20 mouse cellular contexts compared by ENCODE assay signal in genomic region chr13:96527856-96528255, GRCm38 (mm10). TPM values are rescaled to one million over a fixed set of nuclear protein-coding genes. Genes with fewer than 3 reads are reported as not detected.
DNase-seq lines count a peak whose midpoint lies in the region; ATAC-seq lines count a peak whose summit lies in the region.
"Had no signal": no experiment of that assay in that cellular context is flagged by ENCODE, and none has a peak within 500 bp of the region (broad histone marks: within the 10 kb centered on the region; RNA-seq: fewer than 3 reads in every experiment).

No protein-coding gene starts in this region.

- ATAC-seq in common myeloid progenitor, adult 5-6 weeks (replicated peaks; ENCODE audit: low read depth, poor library complexity, severe bottlenecking) = 0 out of 2 replicates have a peak, but pooled peaks have one; percentile 29
- peak; percentile 86 for ATAC-seq in granulocyte monocyte progenitor cell, adult 5-6 weeks (replicated peaks; ENCODE audit: poor library complexity, severe bottlenecking)
- peak; percentile 65 for ATAC-seq in megakaryocyte progenitor cell, adult 5-6 weeks (replicated peaks; ENCODE audit: poor library complexity)
- ATAC-seq in erythroid progenitor cell, adult 5-6 weeks (replicated peaks; ENCODE audit: low FRiP score, poor library complexity, severe bottlenecking) = no peak
- ATAC-seq: forebrain, embryonic 13.5 days; forebrain, embryonic 15.5 days; forebrain, postnatal 0 days had no signal

- no peak for DNase-seq in cerebellum, postnatal 10 days
- DNase-seq: adrenal gland, adult 2 months; adrenal gland, postnatal 10 days; adrenal gland, postnatal 25 days; cerebellum, adult 11 months; cerebellum, adult 18-20 months; cerebellum, adult 8-10 months; cerebellum, adult 9-11 months; cerebellum, postnatal 25 days; embryo, embryonic 11 days; forebrain, postnatal 0 days had no signal

RNA-seq across cellular contexts. Expression of gene Polk, which starts 14.5 kb away (rescaled TPM):
- 13.9 and 16.3 TPM in 2 replicates for total RNA-seq in common myeloid progenitor, adult 5-6 weeks (2017)
- 11.5 and 15.2 TPM in 2 replicates for total RNA-seq in granulocyte monocyte progenitor cell, adult 5-6 weeks (2014; fragmentation: Nextera tagmentation)
- 9.9 and 13.3 TPM in 2 replicates for total RNA-seq in granulocyte monocyte progenitor cell, adult 5-6 weeks (2017)
- total RNA-seq in megakaryocyte progenitor cell, adult 5-6 weeks (2015) = 13.5 and 20.9 TPM in 2 replicates
- 9.3 and 14.9 TPM in 2 replicates for total RNA-seq in megakaryocyte progenitor cell, adult 5-6 weeks (2017)
- total RNA-seq in erythroid progenitor cell, adult 5-6 weeks (2015; ENCODE audit: low replicate concordance) = 7.2 and 18.0 TPM in 2 replicates
- total RNA-seq in erythroid progenitor cell, adult 5-6 weeks (2017; ENCODE audit: low replicate concordance) = 13.9 and 16.3 TPM in 2 replicates

RNA-seq across cellular contexts. Expression of gene Col4a3bp, which starts 14.6 kb away (rescaled TPM):
- total RNA-seq in common myeloid progenitor, adult 5-6 weeks (2017) = 47.7 and 60.5 TPM in 2 replicates
- 30.6 and 31.5 TPM in 2 replicates for total RNA-seq in granulocyte monocyte progenitor cell, adult 5-6 weeks (2014; fragmentation: Nextera tagmentation)
- total RNA-seq in granulocyte monocyte progenitor cell, adult 5-6 weeks (2017) = 37.2 and 54.6 TPM in 2 replicates
- 33.9 and 45.3 TPM in 2 replicates for total RNA-seq in megakaryocyte progenitor cell, adult 5-6 weeks (2015)
- total RNA-seq in megakaryocyte progenitor cell, adult 5-6 weeks (2017) = 43.3 and 43.9 TPM in 2 replicates
- 61.6 and 63.7 TPM in 2 replicates for total RNA-seq in erythroid progenitor cell, adult 5-6 weeks (2015; ENCODE audit: low replicate concordance)
- total RNA-seq in erythroid progenitor cell, adult 5-6 weeks (2017; ENCODE audit: low replicate concordance) = 72.0 and 72.3 TPM in 2 replicates

RNA-seq across cellular contexts. Expression of gene Gm17622, which starts 37.3 kb away (rescaled TPM):
- not detected in 2 replicates for total RNA-seq in common myeloid progenitor, adult 5-6 weeks (2017)
- total RNA-seq in granulocyte monocyte progenitor cell, adult 5-6 weeks (2014; fragmentation: Nextera tagmentation) = not detected in 2 replicates
- not detected in 2 replicates for total RNA-seq in granulocyte monocyte progenitor cell, adult 5-6 weeks (2017)
- not detected in 2 replicates for total RNA-seq in megakaryocyte progenitor cell, adult 5-6 weeks (2015)
- total RNA-seq in megakaryocyte progenitor cell, adult 5-6 weeks (2017) = not detected in 2 replicates
- total RNA-seq in erythroid progenitor cell, adult 5-6 weeks (2015; ENCODE audit: low replicate concordance) = not detected in 2 replicates
- not detected in 2 replicates for total RNA-seq in erythroid progenitor cell, adult 5-6 weeks (2017; ENCODE audit: low replicate concordance)
- total RNA-seq: adrenal gland, adult 2 months; adrenal gland, postnatal 10 days; adrenal gland, postnatal 25 days; adrenal gland, postnatal 4 days; ES-E14; forebrain, postnatal 0 days; MEL had no signal

RNA-seq across cellular contexts. Expression of gene Ankdd1b, which starts 56.9 kb away (rescaled TPM):
- total RNA-seq in common myeloid progenitor, adult 5-6 weeks (2017) = not detected in 2 replicates
- total RNA-seq in granulocyte monocyte progenitor cell, adult 5-6 weeks (2014; fragmentation: Nextera tagmentation) = not detected in 2 replicates
- total RNA-seq in granulocyte monocyte progenitor cell, adult 5-6 weeks (2017) = 0.04 TPM in 1 of 2 replicates, not detected in the other
- 0.17 TPM in 1 of 2 replicates, not detected in the other for total RNA-seq in megakaryocyte progenitor cell, adult 5-6 weeks (2015)
- total RNA-seq in megakaryocyte progenitor cell, adult 5-6 weeks (2017) = 0.04 and 0.14 TPM in 2 replicates
- total RNA-seq in erythroid progenitor cell, adult 5-6 weeks (2015; ENCODE audit: low replicate concordance) = not detected in 2 replicates
- total RNA-seq in erythroid progenitor cell, adult 5-6 weeks (2017; ENCODE audit: low replicate concordance) = not detected in 2 replicates
- total RNA-seq: forebrain, postnatal 0 days had no signal
